Mouse (Mus musculus) intestine, postnatal 0 days (tissue): ENCODE data around the gene 6430550D23Rik. TPM values are rescaled to one million over a fixed set of nuclear protein-coding genes. Genes with fewer than 3 reads are reported as not detected.
"Not testable (repeated sequence)": the region's sequence is repeated elsewhere in the genome, so short reads cannot be mapped to it uniquely, and the experiment has no call there.

ENCODE experiments used
- ATAC-seq: fragments of 200-750 bp; cut with Nextera tagmentation; 2 replicates; pipeline ENCODE4 v1.8.0; 2017; ENCODE audit warnings: mild to moderate bottlenecking, moderate TSS enrichment, moderate library complexity
- H3K27ac ChIP-seq: fragments of 300-500 bp; sonication (generic); 2 replicates; pipeline ENCODE4 v1.5.1; 2014; ENCODE audit warnings: mild to moderate bottlenecking, low read depth, low read length, moderate library complexity
- H3K27me3 ChIP-seq: fragments of 300-500 bp; sonication (generic); replicated peaks from 2 replicates; pipeline ENCODE4 v1.6.1; 2014; ENCODE audit warnings: low read length, mixed read lengths; ENCODE audit not compliant: control insufficient read depth, insufficient read depth
- H3K36me3 ChIP-seq: fragments of 300-500 bp; sonication (generic); 2 replicates; pipeline ENCODE4 v1.6.1; 2014; ENCODE audit warnings: mild to moderate bottlenecking, moderate library complexity; ENCODE audit not compliant: control insufficient read depth, insufficient read depth
- H3K4me1 ChIP-seq: fragments of 300-500 bp; sonication (generic); replicated peaks from 2 replicates; pipeline ENCODE4 v1.6.1; 2014; ENCODE audit warnings: antibody characterized with exemption, low read length, mixed read lengths; ENCODE audit not compliant: control insufficient read depth, insufficient read depth
- H3K4me2 ChIP-seq: fragments of 300-500 bp; sonication (generic); replicated peaks from 2 replicates; pipeline ENCODE4 v1.6.1; 2014; ENCODE audit warnings: low read depth, mild to moderate bottlenecking, moderate library complexity
- H3K4me3 ChIP-seq: fragments of 300-500 bp; sonication (generic); 2 replicates; pipeline ENCODE4 v1.5.1; 2014; ENCODE audit warnings: low read depth, low read length
- H3K9ac ChIP-seq: fragments of 300-500 bp; sonication (generic); 2 replicates; pipeline ENCODE4 v1.6.1; 2014; ENCODE audit warnings: mild to moderate bottlenecking, low read depth, low read length
- H3K9me3 ChIP-seq: fragments of 300-500 bp; sonication (generic); 2 replicates; pipeline ENCODE4 v1.6.1; 2016; ENCODE audit warnings: mixed run types; ENCODE audit not compliant: control insufficient read depth
- CTCF ChIP-seq: sonication (generic); IDR thresholded peaks from 2 replicates; pipeline ENCODE4 v1.5.1; 2016; ENCODE audit warnings: low read depth, mild to moderate bottlenecking, control low read depth, antibody characterized with exemption, moderate library complexity
- WGBS: fragments of 180-500 bp; shearing (Covaris S2); extraction: QIAGEN DNeasy Blood & Tissue Kit; methylation state at CpG from one replicate; pipeline ENCODE4 v1.1.7; 2014; 5-methylcytosine and 5-hydroxymethylcytosine counted together
- polyA plus RNA-seq: library from polyadenylated mRNA; unstranded; fragments of >200 nt; fragmentation: Nextera tagmentation; extraction: Ambion mirVana; gene quantifications from 2 replicates; pipeline ENCODE4 v1.2.1, GENCODE M21; 2015

Gene 6430550D23Rik
- polyA plus RNA-seq, 1 experiment from 2014 or later: 0.59 TPM

DNA sequence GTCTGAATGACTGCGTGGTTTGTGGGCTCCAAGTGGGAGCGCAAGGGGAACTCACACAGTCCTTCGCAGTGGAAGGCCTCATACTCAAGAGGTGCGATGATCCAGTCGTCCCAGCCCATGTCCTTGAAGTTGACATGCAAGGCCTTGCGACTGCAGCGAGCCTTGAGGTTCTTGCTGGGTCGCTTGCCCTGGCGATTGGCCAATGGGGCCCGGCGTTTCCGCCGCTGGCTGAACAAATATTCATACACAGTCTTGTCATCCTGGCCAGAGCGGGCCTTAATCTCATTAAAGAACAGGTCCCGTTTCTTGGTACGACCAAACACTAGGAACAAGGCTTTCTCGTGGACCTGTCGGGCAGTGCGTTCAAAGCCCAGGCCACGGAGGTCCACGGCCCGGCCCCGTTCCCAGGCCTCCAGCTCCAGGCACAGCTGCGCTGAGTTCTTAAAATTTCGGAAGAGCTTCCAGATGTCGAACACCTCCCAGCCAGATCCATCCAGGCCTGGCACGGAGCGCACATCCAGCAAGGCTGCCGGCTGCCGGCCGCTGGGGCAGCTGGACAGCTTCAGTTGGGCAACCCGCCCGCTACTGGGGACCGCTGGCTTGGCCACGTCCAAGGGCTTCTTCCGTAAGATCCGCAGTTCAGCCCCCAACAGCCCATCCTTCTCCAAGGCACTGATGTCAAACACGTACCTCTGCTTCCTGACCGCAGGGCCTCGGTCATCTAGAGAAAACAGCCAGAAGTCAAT is 65.9 kb downstream of the 6430550D23Rik start:
- 80% methylated on average over 40 of the region's 40 CpGs for WGBS
- H3K27ac ChIP-seq: no peak overlapping the region

DNA sequence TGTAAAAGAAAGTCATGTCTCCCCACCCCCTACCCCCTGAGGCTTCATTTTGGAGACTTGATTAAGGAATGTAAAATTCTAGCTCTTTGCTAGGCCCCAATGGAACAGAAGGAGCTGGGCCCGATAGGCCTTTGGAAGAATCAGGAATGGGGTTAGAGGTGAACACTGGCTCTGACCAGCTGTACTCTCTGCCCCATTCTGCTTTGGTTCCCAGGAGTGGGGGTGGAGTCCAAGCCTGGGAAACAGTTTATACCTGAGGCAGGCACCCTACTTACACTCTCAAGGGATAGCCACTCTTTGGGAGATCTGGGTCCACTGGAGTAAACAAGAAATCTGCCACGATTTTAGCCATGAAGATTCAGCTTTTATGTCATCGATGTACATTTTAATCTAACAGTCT is 67.1 kb downstream of the 6430550D23Rik start, which contains the start of gene Gm15557:
TSS of gene Gm15557 (plus strand) at position 48 of the 400 bp plus-strand sequence.
- 93% methylated on average over 3 of the region's 3 CpGs for WGBS
- ATAC-seq: no peak
- H3K4me3 ChIP-seq: no peak within 1 kb of the TSS
- H3K27me3 ChIP-seq: no peaks in the 10 kb centered on the region
- H3K36me3 ChIP-seq: no peaks in the 10 kb centered on the region
- H3K4me2 ChIP-seq: no peak within 1 kb of the TSS
- no peaks in the 10 kb centered on the region for H3K9me3 ChIP-seq
- H3K4me1 ChIP-seq: no peaks in the 10 kb centered on the region
- no peak for TF ChIP-seq CTCF
- no peak within 1 kb of the TSS for H3K9ac ChIP-seq
- no peak within 1 kb of the TSS for H3K27ac ChIP-seq

More for the DNA sequence above, 65.9 kb downstream of the 6430550D23Rik start:
- H3K36me3 ChIP-seq: no peaks in the 10 kb centered on the region
- no peak overlapping the region for H3K4me2 ChIP-seq
- H3K9ac ChIP-seq: no peak overlapping the region
- H3K27me3 ChIP-seq: no peaks in the 10 kb centered on the region
- H3K4me3 ChIP-seq: no peak overlapping the region
- ATAC-seq: 0 out of 2 replicates have a peak, but pooled peaks have one; percentile 10
- no peak for TF ChIP-seq CTCF
- no peaks in the 10 kb centered on the region for H3K9me3 ChIP-seq
- H3K4me1 ChIP-seq: no peaks in the 10 kb centered on the region

DNA sequence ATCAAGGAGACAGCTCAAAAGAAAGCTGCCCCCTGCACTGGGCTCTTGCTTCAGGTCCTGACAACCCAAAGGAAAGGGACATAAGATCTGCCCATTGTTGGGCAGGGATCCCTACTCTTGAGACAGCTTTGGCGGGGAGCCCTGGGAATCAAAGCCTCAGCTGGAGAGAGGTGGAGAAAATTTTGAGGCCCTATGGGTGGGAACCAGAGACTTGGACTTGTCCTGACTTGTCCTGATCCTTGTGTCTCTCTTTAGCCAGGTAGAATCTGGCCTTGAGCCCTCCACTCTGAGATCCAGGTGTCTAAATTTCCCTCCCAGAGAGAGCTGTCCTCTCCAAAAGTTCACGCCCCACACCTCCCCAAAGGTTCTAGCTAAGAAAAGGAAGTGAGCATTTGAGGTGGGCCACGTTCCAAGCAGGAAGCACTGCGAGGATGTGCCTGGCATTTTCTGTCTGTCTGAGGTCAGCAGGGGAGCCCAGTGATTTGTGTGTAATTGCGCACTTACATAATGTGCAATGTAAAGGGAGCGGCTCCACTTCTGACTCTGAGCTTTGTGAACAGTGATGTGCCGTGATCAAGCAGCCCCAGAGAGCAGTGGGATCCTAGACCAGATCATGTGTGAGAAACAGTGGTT is 67.8 kb downstream of the 6430550D23Rik start:
- no peak for TF ChIP-seq CTCF
- H3K36me3 ChIP-seq: no peaks in the 10 kb centered on the region
- H3K4me2 ChIP-seq: no peak overlapping the region
- no peak for ATAC-seq
- H3K4me3 ChIP-seq: no peak overlapping the region
- H3K27ac ChIP-seq: no peak overlapping the region
- 67% methylated on average over 7 of the region's 7 CpGs for WGBS
- no peaks in the 10 kb centered on the region for H3K9me3 ChIP-seq
- no peak overlapping the region for H3K9ac ChIP-seq
- H3K4me1 ChIP-seq: no peaks in the 10 kb centered on the region
- no peaks in the 10 kb centered on the region for H3K27me3 ChIP-seq

DNA sequence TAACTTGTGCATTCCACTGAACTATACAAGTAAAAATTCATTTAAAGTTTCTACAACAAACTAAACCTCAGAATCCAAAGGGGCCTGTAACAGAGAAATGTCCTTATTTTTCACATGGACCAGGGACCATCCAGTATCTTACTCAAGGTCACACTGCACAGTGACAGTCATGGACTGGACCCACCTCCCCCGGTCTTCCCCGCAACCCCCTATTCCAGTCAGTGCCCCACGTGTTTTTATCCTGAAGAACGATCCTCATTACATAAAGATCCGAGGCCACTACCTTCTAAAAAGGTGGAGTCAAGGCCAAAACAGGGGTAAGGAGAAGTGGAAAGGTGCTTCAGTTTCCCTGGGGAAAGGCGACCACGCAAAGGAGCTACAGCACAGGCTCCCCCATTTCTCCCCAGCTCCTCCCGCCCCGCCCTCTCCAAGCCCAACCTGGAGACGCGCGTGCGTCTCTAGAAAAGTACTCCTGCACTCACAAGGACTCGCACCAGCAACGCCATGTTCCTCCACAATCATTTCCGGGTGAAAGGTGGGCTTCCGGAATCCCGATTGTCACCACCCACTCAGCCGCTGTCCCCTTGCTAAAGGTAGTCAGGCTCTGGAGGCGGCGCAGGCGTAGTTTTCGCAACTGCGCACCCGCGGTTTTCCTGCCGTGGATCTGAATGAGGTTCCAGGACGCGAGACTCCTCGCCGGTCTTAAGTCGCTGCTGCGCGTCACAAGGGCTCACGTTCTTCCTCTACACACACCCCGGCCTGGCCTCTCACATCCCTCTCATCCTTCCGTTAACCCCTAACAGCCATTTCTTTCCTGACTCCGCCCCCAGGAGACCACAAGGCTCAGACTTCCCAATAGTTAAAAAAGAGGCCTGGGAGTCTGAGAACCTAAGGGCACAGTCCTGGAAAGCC is 78.0 kb downstream of the 6430550D23Rik start, which contains the start of gene Uqcc1:
TSS of gene Uqcc1 (minus strand) at position 780 of the 912 bp plus-strand sequence.
- WGBS: under 1% methylated on average over 38 of the region's 38 CpGs
- H3K4me3 ChIP-seq: peak within 1 kb of the TSS; percentile 48
- ATAC-seq: peak; percentile 88

DNA sequence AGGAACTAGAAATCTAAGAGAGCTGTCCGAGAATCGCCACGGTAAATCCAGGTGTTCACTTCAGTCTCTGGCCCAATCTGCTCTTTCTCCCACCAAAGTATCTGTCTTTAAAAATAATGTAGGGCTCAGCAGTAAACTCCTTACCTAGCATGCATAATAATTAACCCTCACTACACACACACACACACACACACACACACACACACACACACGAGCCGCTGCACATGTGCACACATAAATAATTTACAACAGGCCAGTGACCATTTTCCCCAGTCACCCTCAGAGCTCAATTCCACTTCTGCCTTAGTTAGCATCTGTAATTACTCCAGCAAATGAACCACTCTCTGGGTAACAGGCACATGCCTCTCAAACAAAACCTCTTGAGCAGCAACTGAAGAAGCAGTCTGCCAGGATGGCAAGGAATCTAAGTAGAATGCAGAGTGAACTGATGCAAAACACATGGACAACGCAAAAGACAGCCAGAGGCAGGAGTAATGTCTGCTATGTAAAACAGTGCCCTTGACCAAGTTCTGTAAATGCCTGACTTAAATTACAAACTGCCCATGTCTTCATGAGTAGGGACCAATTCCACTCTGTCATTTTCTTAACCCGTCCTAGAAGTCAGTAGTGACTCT is 78.9 kb downstream of the 6430550D23Rik start:
- Histone ChIP-seq H3K4me2 (peak overlapping the region; percentile 66), H3K4me3 (peak overlapping the region; percentile 48), H3K9ac (0 out of 2 replicates have a peak overlapping the region, but pooled peaks have one; percentile 38), H3K27ac (peak overlapping the region; percentile 47; the same call in 1 of the 2 replicates), H3K4me1 (peaks cover 9% of the 10 kb centered on the region; the same call in 1 of the 2 replicates), H3K27me3 (no peaks in the 10 kb centered on the region), H3K36me3 (0 out of 2 replicates have a peak, but pooled peaks cover 3% of the 10 kb centered on the region), H3K9me3 (no peaks in the 10 kb centered on the region)
- whole genome bisulfite sequencing: 52% methylated on average over 7 of the region's 7 CpGs
- no peak for ATAC-seq
- no peak for TF ChIP-seq CTCF

More for the DNA sequence above, 78.0 kb downstream of the 6430550D23Rik start, which contains the start of gene Uqcc1:
- Histone ChIP-seq H3K27ac (peak within 1 kb of the TSS; percentile 67), H3K36me3 (no peaks in the 10 kb centered on the region), H3K9me3 (no peaks in the 10 kb centered on the region), H3K4me2 (peak within 1 kb of the TSS; percentile 66), H3K9ac (peak within 1 kb of the TSS; percentile 38), H3K27me3 (no peaks in the 10 kb centered on the region), H3K4me1 (peaks cover 9% of the 10 kb centered on the region; the same call in 1 of the 2 replicates)
- TF ChIP-seq CTCF: no peak

DNA sequence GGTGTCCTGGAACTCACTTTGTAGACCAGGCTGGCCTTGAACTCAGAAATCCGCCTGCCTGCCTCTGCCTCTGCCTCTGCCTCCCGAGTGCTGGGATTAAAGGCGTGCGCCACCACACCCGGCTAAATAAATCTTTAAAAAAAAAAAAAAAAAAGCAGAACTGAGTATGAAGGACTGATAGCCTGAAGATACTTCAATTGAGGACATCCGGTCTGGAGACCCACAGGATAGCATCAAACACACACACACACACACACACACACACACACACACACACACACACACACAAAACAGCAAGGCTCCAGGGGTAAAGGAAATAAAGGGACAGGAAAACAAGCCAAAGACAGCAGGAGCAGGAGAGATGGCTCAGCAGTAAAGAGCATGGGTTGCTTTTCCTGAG is 82.6 kb downstream of the 6430550D23Rik start:
- H3K4me1 ChIP-seq, H3K36me3 ChIP-seq, H3K9ac ChIP-seq, H3K9me3 ChIP-seq, H3K27me3 ChIP-seq, H3K27ac ChIP-seq, ATAC-seq, H3K4me2 ChIP-seq, H3K4me3 ChIP-seq: not testable (repeated sequence)
- 83% methylated on average over 6 of the region's 6 CpGs for WGBS
